Mouse (Mus musculus) liver, embryonic 14.5 days (tissue): Measurements from ENCODE around the gene Mrpl48. TPM values are rescaled to one million over a fixed set of nuclear protein-coding genes. Genes with fewer than 3 reads are reported as not detected.

Source experiments
- ATAC-seq: fragments of 200-750 bp; cut with Nextera tagmentation; 2 replicates; pipeline ENCODE4 v1.8.0; 2017; ENCODE audit warnings: moderate number of reproducible peaks, mild to moderate bottlenecking, moderate library complexity; ENCODE audit not compliant: insufficient read depth
- DNase-seq, 3 experiments: peaks; one replicate each; pipeline ENCODE4 v3.0.0-alpha.2; 2012 to 2013; ENCODE audit warnings: low read depth in 3 of 3, low spot score in 3 of 3
- H3K27ac ChIP-seq: fragments of 300-500 bp; sonication (generic); 2 replicates; pipeline ENCODE4 v1.5.1; 2014; ENCODE audit warnings: moderate library complexity, mild to moderate bottlenecking, control low read depth, inconsistent platforms
- H3K27me3 ChIP-seq: fragments of 300-500 bp; sonication (generic); 2 replicates; pipeline ENCODE4 v1.6.1; 2014; ENCODE audit warnings: mild to moderate bottlenecking, low read length, moderate library complexity; ENCODE audit not compliant: control insufficient read depth, insufficient read depth
- H3K36me3 ChIP-seq: fragments of 300-500 bp; sonication (generic); replicated peaks from 2 replicates; pipeline ENCODE4 v1.6.1; 2014; ENCODE audit warnings: low read depth; ENCODE audit not compliant: control insufficient read depth, insufficient read depth
- H3K4me1 ChIP-seq, 2 experiments: fragments of 200-500 bp in 1 of 2; fragments of 300-500 bp in 1 of 2; sonication (generic) in 1 of 2; replicated peaks; 2 replicates each; pipeline ENCODE4 v1.6.1; 2012 to 2014; ENCODE audit warnings: antibody characterized with exemption in 1 of 2, inconsistent platforms in 1 of 2, low read length in 1 of 2; ENCODE audit not compliant: control insufficient read depth in 2 of 2, insufficient read depth in 2 of 2
- H3K4me2 ChIP-seq: fragments of 300-500 bp; sonication (generic); 2 replicates; pipeline ENCODE4 v1.6.1; 2014; ENCODE audit warnings: low read depth, mild to moderate bottlenecking, control low read depth, moderate library complexity
- H3K4me3 ChIP-seq, 2 experiments: fragments of 200-500 bp in 1 of 2; fragments of 300-500 bp in 1 of 2; sonication (generic) in 1 of 2; 2 replicates each; pipeline ENCODE4 v1.5.1; 2012 to 2014; ENCODE audit warnings: low read depth in 2 of 2, low read length in 2 of 2, mild to moderate bottlenecking in 2 of 2, control low read depth in 1 of 2, inconsistent platforms in 1 of 2, moderate library complexity in 1 of 2; ENCODE audit not compliant: insufficient read depth in 1 of 2
- H3K9ac ChIP-seq: fragments of 300-500 bp; sonication (generic); replicated peaks from 2 replicates; pipeline ENCODE4 v1.6.1; 2014; ENCODE audit warnings: mild to moderate bottlenecking, control low read depth, moderate library complexity
- H3K9me3 ChIP-seq: fragments of 300-500 bp; sonication (generic); 2 replicates; pipeline ENCODE4 v1.6.1; 2016; ENCODE audit warnings: low read length, mixed read lengths; ENCODE audit not compliant: control insufficient read depth
- CTCF ChIP-seq: IDR thresholded peaks from 2 replicates; pipeline ENCODE4 v1.5.1; 2016; ENCODE audit warnings: antibody characterized with exemption, low read depth, control low read depth
- EP300 ChIP-seq: IDR thresholded peaks from 2 replicates; pipeline ENCODE4 v1.6.1; 2016; ENCODE audit warnings: antibody characterized with exemption, low read depth
- WGBS: fragments of 180-500 bp; shearing (Covaris S2); extraction: QIAGEN DNeasy Blood & Tissue Kit; methylation state at CpG from one replicate; pipeline ENCODE4 v1.1.7; 2014; ENCODE audit not compliant: insufficient replicate concordance; 5-methylcytosine and 5-hydroxymethylcytosine counted together
- polyA plus RNA-seq, 2 experiments: library from polyadenylated mRNA; depleted of rRNA in 1 of 2; stranded (reverse) in 1 of 2; unstranded in 1 of 2; fragments of >200 nt; fragmentation: Nextera tagmentation in 1 of 2; extraction: Ambion mirVana in 1 of 2; gene quantifications; 2 replicates each; pipeline versions ENCODE4 v1.2.1 to v1.2.3; 2012 to 2014

Gene Mrpl48
- polyA plus RNA-seq, 2 experiments: 21.5 to 47.2 TPM

GRCm38 (mm10) chr7:100607214-100608129 lies 629 bp downstream of the Mrpl48 start, which contains the start of gene Rab6a:
Rab6a (plus strand) TSS chr7:100607410.
- Histone ChIP-seq H3K4me1 (peaks cover 6 to 8% of the 10 kb centered on the region in 2 experiments), H3K27me3 (no peaks in the 10 kb centered on the region), H3K9me3 (no peaks in the 10 kb centered on the region), H3K36me3 (no peaks in the 10 kb centered on the region), H3K9ac (peak within 1 kb of the TSS; percentile 83), H3K4me2 (peak within 1 kb of the TSS; percentile 91), H3K27ac (peak within 1 kb of the TSS; percentile 96), H3K4me3 (peak within 1 kb of the TSS; percentile 71 to 77)
- ATAC-seq: peak; percentile 92
- WGBS: under 1% methylated on average over 103 of the region's 105 CpGs
- peak; percentile 99 for DNase-seq
- TF ChIP-seq CTCF: peak; percentile 50
- 0 out of 2 replicates have a peak, but pooled peaks have one; percentile 36 for TF ChIP-seq EP300

- TF ChIP-seq EP300: no peak
- no peak for TF ChIP-seq CTCF
- no peak for ATAC-seq
- Histone ChIP-seq H3K9me3 (no peaks in the 10 kb centered on the region), H3K4me1 (no peaks in the 10 kb centered on the region), H3K4me3 (no peak overlapping the region), H3K9ac (no peak overlapping the region), H3K36me3 (no peaks in the 10 kb centered on the region), H3K27me3 (no peaks in the 10 kb centered on the region), H3K4me2 (no peak overlapping the region), H3K27ac (no peak overlapping the region)
- WGBS: 35% methylated on average over 5 of the region's 5 CpGs
- DNase-seq: no peak
Observed at GRCm38 (mm10) chr7:100600211-100600610, 7.9 kb downstream of the Mrpl48 start.

GRCm38 (mm10) chr7:100593349-100593748 lies 14.8 kb downstream of the Mrpl48 start:
- no peaks in the 10 kb centered on the region for H3K27me3 ChIP-seq
- ATAC-seq: no peak

GRCm38 (mm10) chr7:100591522-100591852 lies 16.6 kb downstream of the Mrpl48 start:
- Histone ChIP-seq H3K27me3 (no peaks in the 10 kb centered on the region), H3K27ac (no peak overlapping the region), H3K9me3 (no peaks in the 10 kb centered on the region), H3K4me2 (peak overlapping the region; percentile 78), H3K9ac (peak overlapping the region; percentile 75), H3K4me3 (peak overlapping the region; percentile 65 to 72), H3K36me3 (no peaks in the 10 kb centered on the region), H3K4me1 (peaks cover 3 to 9% of the 10 kb centered on the region in 2 experiments)
- no peak for DNase-seq
- no peak for TF ChIP-seq EP300
- no peak for TF ChIP-seq CTCF
- WGBS: 7% methylated on average over 2 of the region's 2 CpGs
- no peak for ATAC-seq

More at GRCm38 (mm10) chr7:100593349-100593748, 14.8 kb downstream of the Mrpl48 start:
- H3K4me3 ChIP-seq: no peak overlapping the region
- TF ChIP-seq CTCF: no peak
- no peak for TF ChIP-seq EP300
- no peaks in the 10 kb centered on the region for H3K9me3 ChIP-seq
- H3K4me1 ChIP-seq: peaks cover 3 to 7% of the 10 kb centered on the region in 2 experiments
- H3K27ac ChIP-seq: no peak overlapping the region
- no peak overlapping the region for H3K9ac ChIP-seq
- no peaks in the 10 kb centered on the region for H3K36me3 ChIP-seq
- DNase-seq: no peak
- H3K4me2 ChIP-seq: no peak overlapping the region

GRCm38 (mm10) chr7:100590845-100591521 lies 17.1 kb downstream of the Mrpl48 start:
- no peaks in the 10 kb centered on the region for H3K9me3 ChIP-seq
- H3K4me3 ChIP-seq: peak overlapping the region; percentile 65 to 72
- no peaks in the 10 kb centered on the region for H3K36me3 ChIP-seq
- DNase-seq (peak in 2 of 3 experiments; percentile 60 to 73), ATAC-seq (peak; percentile 91)
- peak overlapping the region; percentile 58 for H3K27ac ChIP-seq
- TF ChIP-seq CTCF: no peak
- TF ChIP-seq EP300: peak; percentile 19; the same call in 1 of the 2 replicates
- H3K4me1 ChIP-seq: peaks cover 3 to 9% of the 10 kb centered on the region in 2 experiments
- H3K9ac ChIP-seq: peak overlapping the region; percentile 75
- no peaks in the 10 kb centered on the region for H3K27me3 ChIP-seq
- H3K4me2 ChIP-seq: peak overlapping the region; percentile 78
- 0% methylated on average over 19 of the region's 20 CpGs for WGBS
